Mouse (Mus musculus) cortical plate, adult 2 months (tissue): ENCODE measurements around the gene Ccdc125.

Source experiments
- CTCF ChIP-seq: fragments of 200-500 bp; IDR thresholded peaks from 2 replicates; pipeline ENCODE4 v1.5.1; 2011; ENCODE audit warnings: mild to moderate bottlenecking, control low read depth, low read length; ENCODE audit not compliant: insufficient read depth; ENCODE audit errors: extremely low read depth
- POLR2A ChIP-seq: fragments of 200-500 bp; IDR thresholded peaks from 2 replicates; pipeline ENCODE4 v1.6.1; 2011; ENCODE audit warnings: mild to moderate bottlenecking, low read length, control low read depth; ENCODE audit not compliant: insufficient read depth; ENCODE audit errors: extremely low read depth

DNA sequence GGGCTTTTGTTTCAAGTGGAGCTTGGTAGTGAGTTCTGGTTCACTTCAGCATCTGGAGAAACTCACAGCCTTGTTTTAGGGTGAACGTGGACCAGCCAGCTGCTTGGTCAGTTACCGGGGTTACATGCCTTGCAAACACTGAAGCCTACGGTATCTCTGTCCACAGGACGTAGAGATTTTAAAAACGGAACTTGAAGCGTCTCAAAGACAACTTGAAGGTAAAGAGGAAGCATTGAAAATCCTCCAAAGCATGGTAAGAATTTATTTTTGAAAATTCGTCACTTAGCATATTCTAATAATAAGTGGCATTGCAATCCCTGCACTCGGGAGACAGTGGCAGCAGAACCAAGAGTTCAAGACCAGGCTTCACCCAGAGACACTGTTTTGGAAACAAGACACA, 12.1 kb downstream of the Ccdc125 start:
- no peak for TF ChIP-seq POLR2A
- no peak for TF ChIP-seq CTCF
